Mouse (Mus musculus) cerebellum, postnatal 36 days (tissue): ENCODE measurements around the gene Il10.
A peak's percentile ranks its signal among the peaks of the same experiment; 100 is the strongest.
"Not testable (repeated sequence)": the region's sequence is repeated elsewhere in the genome, so short reads cannot be mapped to it uniquely, and the experiment has no call there.

Source experiments
- DNase-seq, 2 experiments: peaks; one replicate each; pipeline ENCODE4 v3.0.0; 2021 to 2022; ENCODE audit warnings: mixed read lengths in 2 of 2

Il10 gene

DNA sequence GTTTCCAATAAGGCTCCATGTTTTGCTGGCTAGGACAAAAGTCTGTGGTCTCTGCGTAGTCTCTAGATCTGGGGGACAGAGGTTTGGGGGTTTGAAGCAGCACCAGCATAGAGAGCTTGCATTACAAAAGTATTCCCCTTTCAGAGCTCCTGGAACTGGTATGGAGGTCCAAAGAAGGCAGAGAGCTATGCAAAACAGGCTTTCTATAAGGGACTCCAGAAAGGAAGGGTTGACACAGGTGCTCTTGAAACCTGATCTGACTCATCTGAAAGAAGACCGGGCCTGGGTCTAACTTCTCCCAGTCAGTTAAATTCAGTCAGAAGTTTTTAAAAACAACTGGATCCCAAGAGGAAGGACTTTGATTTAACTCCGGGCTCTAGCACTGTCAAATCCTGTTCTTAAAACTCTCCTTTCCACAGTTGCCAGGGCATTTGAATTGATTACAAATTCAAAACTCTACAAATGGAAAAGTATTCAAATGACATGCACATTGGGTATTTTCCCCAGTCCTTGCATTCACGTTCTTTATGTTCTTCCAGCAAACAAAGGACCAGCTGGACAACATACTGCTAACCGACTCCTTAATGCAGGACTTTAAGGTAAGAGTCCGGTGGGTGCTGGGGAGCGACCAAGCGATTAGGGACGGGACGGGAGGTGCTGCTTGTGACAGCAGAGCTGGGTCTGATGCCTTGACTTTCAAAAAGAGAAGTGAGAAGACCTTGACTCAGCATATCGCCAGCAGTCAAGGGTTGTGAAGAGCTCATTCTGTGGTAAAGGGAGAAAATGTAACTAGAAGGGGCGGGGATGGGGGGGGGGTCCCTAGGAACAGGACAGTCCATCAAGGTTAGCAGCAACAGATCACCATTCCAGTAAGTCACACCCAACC, 1.0 kb downstream of the Il10 start:
- no peak for DNase-seq

DNA sequence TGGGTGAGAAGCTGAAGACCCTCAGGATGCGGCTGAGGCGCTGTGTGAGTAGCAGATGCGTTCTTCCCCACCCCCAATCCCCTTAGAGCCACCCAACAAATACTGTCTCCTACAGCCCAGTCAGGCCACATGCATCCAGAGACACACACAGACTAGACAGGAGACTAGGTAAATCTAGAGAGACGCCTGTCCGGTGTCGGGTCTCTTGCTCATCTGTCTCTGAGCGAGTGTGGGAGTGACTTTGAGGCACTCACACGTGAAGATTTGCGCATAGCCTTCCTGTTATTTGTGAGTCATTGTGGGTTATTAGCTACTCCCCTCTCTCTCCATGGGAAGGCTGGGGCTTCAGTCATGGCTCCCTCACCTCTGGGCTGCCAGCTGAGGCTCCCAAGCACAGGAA, 1.8 kb downstream of the Il10 start:
- no peak for DNase-seq

GRCm38 (mm10) chr1:131021900-131022590, 2.4 kb downstream of the Il10 start:
- DNase-seq: no peak

GRCm38 (mm10) chr1:131022591-131023249, 3.1 kb downstream of the Il10 start:
- DNase-seq: peak; percentile 31 to 42

GRCm38 (mm10) chr1:131023250-131023858, 3.7 kb downstream of the Il10 start:
- DNase-seq: not testable (repeated sequence)

DNA sequence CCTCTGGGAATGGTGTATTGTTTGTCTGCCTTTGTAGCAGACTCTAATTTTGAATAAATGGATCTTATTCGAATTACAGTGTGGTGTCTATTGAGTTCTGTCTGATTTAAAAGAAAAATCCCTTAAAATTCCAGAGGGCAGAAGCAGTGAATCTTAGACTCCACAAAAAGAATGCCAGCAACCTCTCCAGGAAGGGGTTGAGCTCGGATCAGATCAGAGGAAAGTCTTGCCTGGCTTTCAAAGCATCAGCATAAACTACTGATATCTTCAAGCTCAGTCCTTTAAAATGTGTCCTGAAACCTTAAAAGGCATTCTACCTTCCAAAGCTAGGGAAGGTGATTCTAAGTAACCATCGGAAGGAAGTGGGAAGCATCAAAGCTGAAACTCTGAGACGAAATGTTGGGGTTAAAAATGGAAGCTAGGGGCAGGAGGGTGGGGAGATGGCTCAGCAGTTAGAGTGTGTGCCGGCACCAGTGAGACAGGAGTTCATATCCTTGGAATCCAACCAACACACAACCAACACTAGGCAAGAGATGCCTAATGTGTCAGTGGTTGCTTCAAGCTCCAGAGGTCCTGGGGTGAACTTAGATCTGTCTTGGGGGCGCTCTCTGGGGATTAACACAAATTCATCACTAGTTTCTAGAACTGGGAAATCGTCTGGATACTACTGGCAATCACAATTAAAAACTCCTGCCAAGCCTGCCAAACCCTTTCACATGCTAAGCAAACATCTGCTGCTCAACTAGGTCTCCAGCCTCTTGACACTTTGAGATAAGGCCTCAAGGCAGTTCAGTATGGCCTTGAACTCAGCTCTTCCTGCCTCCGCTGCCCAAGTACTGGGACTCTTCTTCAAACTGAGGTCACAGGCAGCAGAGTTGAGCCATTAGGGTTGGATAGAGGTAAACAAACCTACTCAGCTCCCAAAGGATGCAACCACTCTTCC, 5.5 kb downstream of the Il10 start:
- no peak for DNase-seq

DNA sequence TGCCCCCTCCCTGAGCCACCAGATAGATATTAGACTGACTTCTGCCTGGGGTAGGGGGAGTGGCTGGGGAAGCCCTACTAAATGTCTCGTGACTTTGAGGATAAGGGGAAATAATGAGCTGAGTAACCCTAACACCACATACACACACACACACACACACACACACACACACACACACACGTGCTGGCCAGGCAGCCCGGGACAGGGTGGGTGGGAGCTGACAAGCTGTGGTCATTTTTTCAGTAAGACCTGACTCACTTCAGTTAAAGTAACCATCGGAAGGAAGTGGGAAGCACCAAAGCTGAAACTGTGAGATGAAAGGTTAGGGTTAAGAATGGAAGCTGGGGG, 6.2 kb downstream of the Il10 start:
- DNase-seq: no peak

DNA sequence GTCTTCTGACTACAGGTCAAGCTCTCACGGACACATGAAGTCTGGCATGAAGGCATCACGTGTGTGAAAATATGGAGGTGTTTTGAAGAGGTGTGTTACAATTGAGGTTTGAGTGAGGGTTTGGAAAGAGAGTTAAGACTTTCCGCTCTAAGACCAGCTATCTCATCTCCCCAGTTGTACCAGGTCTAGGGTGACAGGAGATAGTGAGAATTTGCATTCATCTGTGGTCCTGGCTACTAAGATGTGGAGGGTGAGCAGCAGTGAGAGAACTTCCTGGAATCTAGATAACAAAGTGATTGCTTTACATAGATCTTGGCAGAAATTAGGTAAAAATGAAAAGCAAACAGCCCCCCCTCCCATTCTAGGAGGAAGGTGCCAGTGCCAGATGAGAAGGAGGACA, 9.6 kb downstream of the Il10 start:
- DNase-seq: no peak

DNA sequence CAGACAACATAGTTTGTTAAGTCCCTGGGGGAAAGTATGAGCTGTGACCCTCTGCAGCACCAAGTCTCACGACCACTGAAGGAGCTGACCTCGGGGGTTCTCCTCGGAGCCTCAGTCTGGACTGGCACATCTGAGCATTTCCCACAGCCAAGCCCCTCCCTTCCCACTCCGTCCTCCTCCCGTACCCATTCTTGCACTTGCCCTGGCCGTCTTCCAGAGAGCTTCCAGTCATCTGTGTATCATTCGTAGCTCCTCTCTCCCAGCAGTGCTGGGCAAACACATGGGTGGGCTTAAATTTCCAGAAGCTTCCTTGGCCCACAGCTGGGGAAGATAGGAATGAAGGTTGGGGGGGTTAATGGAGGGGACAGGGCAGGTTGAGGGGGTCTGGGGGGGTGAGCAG, 10.6 kb downstream of the Il10 start:
- no peak for DNase-seq

- DNase-seq: no peak
Observed at GRCm38 (mm10) chr1:131031267-131031666, 11.6 kb downstream of the Il10 start.

DNA sequence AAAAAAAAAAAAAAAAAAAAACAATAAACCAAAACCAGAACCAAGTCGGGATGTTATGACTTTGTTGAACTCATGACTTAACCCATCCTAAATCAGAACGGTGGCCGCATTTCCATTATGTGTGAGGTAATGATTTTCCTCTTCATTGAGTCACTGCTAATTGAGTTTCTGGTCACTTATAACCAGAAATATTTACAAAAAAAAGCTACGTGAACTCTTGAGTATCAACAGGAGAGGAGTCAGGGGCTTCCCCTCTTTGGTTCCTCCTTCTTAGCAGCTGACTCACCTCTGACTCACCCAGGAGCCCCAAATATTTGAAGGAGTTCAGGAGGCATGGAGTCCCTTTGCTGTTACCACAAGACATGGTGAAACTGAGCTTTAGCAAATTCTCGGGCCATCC, 18.4 kb downstream of the Il10 start:
- DNase-seq: no peak

GRCm38 (mm10) chr1:131038415-131039017, 18.9 kb downstream of the Il10 start:
- DNase-seq: no peak

DNA sequence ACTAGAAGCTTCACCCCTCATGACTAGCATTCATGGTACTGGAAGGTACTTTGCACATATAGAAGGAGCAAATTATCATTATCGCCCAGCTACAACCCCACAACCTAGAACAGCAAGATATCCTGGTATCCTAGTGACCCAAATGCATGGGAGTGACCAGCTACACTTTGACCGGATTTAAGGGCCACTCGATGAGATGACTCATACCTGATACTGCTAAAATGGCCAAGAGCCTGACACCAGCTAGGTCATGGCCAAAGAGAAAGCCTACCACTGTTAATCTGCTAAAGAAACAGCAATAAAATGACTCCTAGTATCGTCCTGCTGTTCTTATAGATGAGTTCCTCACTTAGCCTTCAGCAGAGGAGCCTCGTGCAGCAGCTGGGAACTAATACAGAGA, 19.8 kb downstream of the Il10 start:
- DNase-seq: no peak

DNA sequence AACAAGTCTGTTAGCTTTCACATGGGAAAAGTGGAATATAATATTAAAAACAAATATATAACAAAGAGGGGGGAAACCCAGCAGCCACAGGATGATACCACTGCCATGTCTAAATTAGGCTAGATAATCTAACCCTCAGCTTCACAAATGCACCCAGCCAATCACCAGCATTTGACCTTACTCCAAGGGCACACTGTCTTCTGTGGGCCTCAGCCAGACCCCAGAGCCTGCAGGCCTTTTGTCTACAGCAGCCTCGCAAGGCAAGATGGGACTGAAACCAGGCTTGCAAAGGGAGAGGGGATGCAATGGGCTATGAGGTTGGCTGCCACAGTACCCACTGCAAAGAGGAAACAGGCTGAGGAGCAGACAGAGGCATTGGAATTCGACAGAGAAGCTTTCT, 22.6 kb downstream of the Il10 start:
- no peak for DNase-seq

- DNase-seq: no peak
Observed at GRCm38 (mm10) chr1:131042721-131043120, 23.1 kb downstream of the Il10 start.

GRCm38 (mm10) chr1:131043636-131044035, 24.0 kb downstream of the Il10 start:
- DNase-seq: no peak

DNA sequence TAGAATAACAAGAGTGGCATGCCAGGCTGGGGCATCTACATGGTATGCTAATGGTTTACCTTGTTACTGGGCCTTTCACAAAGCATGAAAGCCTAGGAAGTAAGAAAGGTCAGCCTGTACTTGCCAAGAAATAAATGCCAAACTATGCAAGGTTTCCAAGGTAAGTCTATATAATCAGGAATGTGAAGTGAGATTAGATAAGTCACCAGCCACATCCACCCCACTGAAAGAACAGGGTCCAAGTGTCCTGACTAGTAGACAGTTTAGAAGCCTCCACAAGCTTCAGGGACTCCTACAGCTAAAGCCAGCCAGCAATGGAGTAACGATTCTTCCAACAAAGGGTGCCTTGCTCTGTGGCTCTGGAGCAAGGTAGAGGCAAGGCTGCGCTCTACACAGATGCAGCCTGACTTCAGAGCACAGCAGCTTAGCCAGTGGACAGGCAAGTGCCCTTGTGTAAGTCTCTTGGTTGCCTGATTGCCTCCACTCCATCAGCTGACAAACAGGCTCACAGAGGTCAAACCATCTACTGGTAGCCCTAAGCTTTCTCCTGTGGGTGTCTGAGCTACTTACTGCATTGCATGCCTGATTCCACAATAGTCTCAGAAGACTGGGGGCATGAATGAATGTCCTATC, 26.2 kb downstream of the Il10 start:
- DNase-seq: no peak

DNA sequence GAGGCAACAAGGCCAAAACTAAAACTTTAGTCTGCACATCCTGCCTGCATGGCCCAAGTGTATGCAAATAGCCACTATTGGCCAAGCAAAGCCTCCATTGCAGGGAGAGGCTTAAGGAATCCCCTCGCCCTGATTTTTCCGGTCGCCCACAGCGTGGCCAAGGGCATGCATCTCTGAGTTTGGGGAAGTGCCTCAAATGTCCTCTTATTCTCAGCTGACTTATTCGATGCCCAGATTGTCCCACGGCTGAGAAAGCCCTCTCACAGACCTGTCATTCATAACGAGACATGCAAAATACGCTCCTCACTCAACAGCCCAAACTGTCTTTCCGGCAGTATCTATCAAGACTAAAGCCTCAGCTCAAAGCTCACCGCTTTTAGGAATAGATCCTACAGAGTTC, 27.0 kb downstream of the Il10 start:
- DNase-seq: no peak

GRCm38 (mm10) chr1:131048121-131048863, 28.6 kb downstream of the Il10 start:
- no peak for DNase-seq

- DNase-seq: no peak
Observed at GRCm38 (mm10) chr1:131048946-131049345, 29.3 kb downstream of the Il10 start.
